Mouse (Mus musculus) testis, postnatal 14 days (tissue): Measurements from ENCODE around the gene Ptprg.

ENCODE experiments used
- DNase-seq: peaks from one replicate; pipeline ENCODE4 v3.0.0; 2021; ENCODE audit warnings: low spot score

Ptprg gene

DNA sequence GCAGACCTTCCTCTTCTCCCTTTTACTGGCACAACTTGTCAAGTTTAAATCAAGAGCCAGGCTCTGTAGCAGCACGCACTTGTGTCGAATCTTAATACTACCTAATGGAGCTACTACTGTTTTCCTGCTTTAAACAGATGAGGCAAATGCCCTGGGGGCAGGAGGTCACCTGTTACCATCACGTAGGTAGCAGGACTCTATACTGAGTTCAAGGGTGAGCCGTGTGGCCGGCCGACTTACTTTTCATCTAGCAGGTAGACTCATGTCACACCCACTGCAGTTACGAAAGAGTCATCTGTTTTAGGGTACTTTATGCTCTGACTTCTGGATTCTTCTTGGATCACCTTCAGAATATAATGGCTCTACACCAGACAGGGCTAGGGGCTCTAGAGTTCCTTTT is 66.3 kb downstream of the Ptprg start:
- no peak for DNase-seq

DNA sequence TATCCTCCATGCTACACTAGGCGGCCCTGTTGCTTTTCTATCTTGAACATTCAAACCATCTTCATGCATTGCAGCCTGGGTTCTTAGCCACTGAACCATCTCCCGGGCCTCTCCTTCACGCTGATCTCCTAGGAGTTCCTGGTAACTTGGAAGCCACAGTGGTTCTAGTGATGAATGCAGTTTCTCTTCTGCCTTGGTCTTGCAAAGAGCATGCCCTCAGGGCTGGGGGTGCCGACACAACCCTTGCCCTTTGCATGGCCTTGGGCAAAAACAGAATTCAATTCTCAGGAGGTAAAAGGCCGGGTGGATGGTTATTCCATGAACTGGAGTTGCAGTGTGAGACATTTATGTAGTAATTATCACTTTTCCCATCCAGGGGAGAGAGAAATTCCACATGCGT is 67.0 kb downstream of the Ptprg start:
- DNase-seq: no peak

DNA sequence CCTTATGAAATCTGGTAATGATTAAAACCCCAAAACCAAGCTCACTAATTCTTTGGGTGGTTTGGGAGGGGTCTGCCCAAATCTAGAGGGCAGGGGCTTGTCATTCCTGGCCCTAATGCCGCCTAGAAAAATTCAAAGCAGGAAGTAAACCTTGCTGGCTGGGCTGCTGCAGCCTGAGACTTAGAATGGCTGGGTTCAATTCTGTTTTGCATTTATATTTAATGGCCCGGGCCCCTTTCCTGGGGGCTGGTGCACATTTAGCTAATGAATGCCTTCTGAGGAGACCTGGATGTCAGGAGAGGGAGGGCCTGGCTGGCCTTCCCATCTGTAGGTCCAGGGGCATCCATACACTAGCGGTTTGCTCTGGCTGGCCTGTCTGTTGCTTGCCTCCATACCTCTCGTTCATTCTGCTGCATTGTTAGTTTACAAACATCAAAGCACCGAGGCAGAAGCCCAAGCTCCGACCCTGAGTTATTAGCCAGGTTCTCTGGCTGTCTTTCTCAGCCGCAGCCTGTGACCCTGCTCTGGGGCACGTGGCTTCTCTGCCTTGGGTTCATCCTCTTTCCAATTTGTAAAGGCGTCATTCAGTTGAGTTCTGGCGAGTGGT is 67.7 kb downstream of the Ptprg start:
- no peak for DNase-seq

DNA sequence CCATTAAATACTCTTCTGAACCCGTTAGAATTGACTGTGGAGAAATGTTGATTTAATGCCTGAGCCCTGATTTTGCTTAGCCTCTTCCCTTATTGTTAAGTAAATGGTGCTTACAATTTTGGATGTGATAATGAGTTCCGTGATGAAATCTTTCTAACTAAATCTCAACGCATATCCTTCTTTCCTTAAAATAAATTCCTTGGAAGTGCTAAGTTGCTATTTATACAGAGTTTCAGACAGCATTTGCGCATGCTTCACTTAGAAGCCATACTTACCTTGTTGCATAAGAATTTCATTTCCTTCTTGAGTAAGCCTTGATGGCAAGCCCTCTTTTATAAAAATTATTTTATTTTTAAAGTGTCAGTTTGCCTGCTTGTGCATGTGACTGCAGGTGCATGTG is 70.2 kb downstream of the Ptprg start:
- no peak for DNase-seq

DNA sequence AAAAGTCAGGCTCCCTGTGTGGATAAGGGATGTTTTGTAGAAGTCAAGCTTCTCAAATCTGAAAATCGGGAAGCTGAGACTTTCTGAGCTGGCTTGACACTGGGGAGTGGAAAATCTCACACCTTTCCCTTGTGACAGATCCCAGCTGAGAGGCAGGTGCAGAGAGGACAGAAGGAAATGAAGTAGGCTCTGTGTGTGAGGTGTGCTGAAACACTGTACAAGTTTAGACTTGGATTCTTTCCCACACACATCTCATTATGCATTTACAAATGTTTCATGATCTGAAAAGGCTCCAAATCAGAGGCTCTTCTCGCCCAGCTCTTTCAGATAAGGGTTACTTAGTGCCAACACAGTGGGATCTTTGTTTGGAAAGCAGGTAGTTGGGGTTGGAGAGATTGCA is 77.4 kb downstream of the Ptprg start:
- no peak for DNase-seq

DNA sequence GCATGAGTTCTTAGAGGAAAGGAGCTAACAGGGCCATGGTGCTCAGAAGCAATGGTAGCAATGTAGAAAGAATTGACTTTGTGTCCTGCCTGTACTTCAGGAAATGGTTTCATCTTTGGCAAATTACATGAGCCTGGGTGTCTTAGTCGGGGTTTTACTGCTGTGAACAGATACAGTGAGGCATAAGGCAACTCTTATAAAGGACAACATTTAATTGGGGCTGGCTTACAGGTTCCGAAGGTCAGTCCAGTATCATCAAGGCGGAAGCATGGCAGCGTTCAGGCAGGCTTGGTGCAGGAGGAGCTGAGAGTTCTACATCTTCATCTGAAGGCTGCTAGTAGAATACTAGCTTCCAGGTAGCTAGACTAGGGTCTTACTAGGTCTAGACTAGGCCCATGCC is 78.2 kb downstream of the Ptprg start:
- DNase-seq: no peak

DNA sequence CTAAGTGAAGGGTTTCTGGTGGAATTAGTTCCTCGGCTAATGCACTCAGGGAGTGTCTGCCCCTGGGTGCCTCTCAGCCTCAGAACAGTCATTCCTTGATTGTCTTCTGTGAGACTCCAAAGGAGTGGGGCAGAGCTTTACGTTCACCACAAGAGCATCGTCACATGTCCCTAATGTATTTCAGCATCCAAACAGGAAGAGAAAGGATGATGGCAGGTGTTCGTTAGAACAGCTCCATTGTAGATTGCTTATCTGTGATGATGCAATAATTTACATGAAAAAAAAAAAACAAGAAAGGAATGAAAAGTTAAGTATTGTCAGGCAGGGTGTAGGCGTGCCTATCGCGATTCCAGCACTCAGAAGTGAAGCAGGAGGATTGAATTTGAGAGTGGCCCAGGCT is 84.3 kb downstream of the Ptprg start:
- no peak for DNase-seq

DNA sequence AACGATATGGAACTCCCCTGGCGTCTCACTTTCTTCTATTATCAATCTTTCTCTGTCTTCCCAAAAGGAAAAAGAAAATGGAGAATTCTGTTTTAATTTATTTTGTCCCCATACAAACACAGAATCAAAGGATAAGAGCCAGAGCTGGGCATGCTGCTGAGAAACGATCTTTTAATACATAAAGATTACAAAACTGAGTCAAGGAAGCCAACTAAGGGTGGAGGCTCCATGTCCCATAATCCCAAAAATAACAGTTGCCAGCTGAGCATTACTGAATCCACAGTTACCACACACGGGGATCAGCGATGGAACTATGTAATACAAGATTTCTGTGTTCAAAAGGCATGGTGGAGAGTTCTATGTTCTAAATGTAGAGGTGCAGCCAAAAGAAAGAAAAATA is 86.0 kb downstream of the Ptprg start:
- no peak for DNase-seq

DNA sequence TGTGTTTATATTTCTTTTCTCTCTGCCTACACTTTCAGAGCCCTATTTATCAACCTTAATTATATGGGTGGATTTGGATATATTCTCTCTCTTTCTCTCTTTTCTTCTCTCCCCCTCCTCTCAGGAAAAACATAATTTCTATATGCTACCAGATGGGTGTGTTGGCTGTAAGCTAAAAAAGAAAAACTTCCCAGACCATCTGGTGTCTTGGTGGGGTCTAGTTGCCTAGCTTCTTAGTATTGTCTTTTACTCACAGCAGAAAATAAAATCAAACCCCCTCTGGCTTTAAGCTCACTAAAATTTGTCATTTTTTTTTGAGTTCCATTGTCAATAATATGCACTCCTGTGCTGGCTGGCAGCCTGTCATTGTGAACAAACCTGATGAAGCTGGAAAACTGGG is 87.0 kb downstream of the Ptprg start:
- DNase-seq: no peak

DNA sequence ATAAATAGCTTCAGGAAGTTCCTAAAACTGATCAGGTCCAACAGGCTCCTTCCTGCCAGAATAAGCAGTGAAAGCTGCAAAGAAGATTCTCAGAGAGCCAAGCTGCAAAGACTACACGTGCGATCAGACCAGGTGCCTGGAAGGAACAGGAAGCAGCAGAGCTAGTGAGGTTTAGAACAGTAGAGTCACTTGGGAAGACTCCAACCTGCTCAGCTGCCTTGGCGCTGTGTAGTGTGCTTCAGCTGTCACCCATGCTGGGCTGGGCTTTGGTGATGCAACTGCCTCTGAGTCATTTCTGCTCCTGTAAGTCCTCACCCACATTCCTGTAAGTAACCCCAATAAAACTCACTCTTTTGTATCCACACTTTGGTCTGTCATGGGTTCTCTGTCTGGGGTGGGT is 87.7 kb downstream of the Ptprg start:
- no peak for DNase-seq

DNA sequence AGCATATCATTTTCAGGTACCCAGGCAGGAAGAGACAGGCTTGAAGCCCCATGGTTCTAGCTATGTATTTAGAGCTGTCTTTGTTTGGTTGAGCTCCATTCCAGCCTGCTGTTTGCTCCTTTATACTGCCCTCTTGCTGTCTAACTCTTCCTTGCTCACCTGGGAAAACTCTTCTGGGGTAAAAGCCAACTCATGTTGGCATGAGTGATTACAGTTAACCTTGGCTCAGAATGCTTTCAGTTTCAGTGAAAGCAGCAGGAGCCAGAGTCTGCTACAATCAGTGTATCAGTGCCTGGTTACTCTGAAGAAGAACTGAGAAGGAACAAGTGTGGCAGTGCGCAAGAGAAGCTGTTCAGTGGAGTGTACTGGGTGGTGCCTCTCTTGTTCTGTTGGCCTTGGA is 89.6 kb downstream of the Ptprg start:
- peak; percentile 28 for DNase-seq

DNA sequence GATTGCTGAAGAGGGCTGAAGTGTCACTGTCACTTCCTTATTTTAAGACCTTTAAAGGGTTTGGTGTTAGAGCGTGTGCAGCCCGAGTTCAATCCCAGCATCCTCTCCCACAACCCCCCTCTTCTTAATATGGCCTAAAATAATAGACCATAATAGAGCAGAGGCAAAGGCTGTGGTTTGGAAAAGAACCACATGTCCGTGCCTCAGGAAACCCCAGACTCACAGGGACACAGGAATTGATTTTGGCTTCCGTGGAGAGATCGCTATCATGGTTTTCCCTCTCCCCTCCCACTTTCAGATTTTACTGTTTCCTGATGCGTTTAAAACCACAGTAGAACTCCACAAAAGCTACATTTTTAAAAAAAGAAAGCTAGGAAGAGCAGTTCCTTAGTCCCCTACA is 104.0 kb downstream of the Ptprg start:
- no peak for DNase-seq

DNA sequence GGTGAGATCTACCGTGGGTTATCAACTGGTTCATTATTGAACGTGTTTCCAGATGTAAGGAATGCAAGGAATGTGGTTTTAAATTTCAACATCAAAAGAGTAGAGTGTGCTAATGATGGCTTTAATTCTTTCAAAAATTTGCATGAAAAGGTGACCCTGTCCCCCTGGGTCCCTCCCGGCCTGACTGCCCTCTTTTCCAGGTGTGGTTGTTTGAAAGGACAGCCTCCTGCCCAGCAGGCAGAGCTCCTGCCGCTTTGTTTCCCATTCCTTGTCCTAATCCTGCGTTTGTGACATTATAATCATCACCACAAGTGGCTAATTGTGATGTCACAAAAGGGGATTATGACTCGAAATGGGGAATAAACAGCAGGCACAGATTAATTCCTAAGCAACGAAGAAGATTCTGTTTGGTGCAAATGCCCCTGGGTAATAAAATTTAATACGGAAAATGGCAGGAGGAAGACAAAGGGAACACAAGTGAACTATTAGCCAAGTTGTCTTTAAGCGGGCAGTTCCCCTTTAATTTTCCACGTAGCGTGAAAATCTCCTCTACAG is 110.4 kb downstream of the Ptprg start:
- no peak for DNase-seq

DNA sequence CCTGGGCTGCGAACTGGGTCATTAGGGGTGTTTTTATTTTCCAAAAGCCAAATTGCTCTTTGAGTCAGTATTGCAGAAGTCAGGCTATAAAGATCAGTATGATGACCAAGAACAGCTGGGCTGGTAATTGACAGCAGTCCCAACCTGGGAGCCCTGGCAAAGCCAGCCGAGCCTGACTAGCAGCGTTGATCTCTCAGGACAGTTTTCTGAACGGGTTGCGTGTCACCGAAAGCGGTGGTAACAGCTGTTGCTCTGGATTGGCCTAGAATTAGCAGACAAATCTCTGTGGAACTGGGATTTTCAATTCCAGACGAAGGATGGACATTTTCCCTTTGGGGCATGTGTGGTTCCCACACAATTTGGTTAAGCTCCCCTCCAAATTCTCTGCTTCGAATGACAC is 111.0 kb downstream of the Ptprg start:
- DNase-seq: no peak

DNA sequence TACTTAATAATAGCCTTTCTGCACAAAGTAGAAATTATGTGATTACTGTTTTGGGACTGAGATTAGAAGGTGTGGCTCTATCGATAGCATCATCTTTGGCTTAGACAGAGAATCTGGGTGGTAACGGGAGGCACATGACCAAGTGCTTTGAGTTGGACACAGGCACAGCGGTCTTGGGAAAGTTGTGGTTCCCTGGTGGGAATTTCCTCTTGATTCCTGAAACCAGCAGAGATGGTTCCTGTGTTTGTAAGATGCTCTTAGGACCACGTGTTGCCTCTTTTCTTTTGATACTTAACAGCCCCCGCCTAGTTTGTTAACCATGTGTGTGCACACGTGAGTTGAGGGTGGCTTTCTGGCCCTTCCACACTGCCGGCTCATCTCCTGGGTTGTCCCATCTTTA is 111.7 kb downstream of the Ptprg start:
- no peak for DNase-seq

DNA sequence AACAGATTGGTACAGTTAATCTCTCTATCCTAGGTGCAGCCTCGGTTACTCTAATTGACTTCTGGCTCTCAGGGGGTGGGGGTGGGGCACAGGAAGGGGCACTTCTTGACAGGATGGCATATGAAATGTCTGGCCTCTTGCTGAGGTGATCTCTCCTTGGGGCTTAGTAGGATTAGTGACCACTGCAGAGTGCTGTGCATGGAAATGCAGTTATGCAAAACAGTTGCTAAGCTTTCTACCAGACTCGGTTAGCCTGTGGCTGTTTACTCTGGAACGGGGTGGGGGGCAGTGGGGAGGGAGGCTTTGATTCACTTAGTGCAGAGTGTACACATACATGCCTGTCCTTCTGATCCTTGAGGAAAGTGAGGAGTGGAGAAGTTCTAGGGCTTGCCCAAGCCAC is 114.4 kb downstream of the Ptprg start:
- no peak for DNase-seq

DNA sequence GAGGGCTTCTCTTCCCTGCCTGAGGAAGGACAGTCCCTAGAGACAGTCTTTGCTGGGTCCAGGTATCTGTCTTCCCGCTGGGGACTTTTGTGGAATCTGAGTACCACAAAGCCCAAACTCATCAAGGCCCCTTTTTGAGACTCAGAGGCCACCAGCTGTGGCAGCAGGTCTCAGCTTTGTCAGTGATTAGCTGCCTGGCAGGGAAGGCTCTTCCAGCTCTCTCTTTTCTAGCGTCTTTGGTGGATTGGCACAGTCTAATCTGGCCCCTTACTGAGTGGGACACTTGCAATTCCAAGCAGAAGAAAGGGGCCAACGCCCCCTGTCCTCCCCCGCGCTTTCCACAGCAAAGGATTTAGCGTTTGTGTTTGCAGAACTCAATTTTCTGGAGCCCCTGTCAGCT is 117.5 kb downstream of the Ptprg start:
- DNase-seq: no peak

DNA sequence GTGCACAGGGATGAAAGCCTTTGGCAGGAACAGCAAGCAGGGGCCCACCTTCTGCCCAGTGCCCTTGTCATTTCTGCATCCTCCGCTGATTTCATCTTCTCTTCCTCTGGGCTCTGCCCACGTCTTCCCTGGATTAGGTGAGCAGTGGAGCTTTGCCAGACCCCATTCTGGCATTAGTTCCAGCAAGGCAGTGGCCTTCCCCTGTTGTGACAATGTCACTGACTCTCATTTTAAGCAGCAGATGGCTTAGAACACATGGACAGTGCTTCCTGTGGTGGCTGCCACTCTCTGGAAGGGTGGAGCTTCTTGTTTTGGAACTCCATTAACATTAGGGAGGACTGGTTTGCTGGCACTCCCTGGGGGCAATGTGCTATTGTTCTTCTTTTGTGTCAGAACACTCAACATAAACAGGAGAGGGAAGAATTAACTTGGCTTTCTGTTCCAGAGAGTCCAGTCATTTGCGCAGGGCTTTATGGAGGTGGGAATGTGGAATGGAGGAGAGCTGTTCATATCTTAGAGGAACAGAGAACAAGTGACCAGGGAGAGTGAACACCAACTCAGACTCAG is 119.7 kb downstream of the Ptprg start:
- no peak for DNase-seq

DNA sequence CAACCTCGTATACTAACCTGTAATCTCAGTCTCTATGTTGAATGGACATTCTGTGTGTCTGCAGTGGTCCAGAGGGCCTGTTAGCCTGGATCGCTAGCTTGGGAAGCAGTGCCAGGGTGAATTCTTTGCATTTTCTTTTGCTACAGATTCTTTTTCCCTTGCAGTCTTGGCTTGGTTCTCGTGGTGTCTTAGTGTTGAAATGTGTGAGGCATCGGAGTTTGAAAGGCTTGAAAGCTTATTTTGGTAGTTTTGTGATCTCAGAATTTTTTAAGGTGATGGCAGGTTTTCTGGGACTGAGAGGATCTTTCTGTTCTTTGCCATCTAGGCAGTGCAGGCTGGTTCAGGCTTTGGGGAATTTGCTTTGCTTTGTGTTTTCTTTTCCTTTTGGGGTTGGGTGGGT is 124.9 kb downstream of the Ptprg start:
- no peak for DNase-seq

DNA sequence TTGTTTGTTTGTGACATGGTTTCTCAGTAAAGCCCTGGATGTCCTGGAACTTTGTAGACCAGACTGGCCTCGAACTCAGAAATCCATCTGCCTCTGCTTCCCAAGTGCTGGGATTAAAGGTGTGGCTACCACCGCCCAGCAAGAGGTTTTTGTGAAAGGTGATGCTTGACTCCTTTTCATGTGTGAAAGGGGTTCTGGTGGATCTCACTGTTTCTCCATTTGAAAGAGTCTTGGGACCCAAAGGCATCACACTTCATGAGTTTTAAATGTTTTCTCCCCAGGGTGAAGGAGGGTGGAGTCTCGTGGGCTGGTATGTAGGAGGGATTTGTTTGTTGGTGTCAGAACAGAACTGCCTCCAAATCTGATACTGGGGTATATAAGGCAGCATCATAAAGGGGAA is 126.4 kb downstream of the Ptprg start:
- DNase-seq: no peak

DNA sequence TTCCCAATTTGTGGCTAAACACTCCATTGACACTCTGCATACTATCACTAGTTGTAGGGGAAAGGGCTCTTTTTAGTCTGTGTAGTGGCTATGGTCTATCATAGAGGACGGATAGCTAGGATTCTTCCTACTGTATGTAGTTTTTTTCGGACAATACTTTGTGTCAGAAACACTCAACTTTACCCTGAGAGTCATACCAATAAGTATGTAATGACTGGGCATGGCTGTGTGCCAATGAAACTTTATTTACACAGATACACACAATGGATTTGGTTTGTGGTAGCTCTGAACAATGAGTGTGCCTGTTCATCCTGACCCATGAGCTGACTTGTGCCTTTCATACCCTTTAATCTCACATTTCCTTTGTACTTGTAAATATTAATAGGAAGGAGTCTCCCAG is 127.3 kb downstream of the Ptprg start:
- DNase-seq: no peak

DNA sequence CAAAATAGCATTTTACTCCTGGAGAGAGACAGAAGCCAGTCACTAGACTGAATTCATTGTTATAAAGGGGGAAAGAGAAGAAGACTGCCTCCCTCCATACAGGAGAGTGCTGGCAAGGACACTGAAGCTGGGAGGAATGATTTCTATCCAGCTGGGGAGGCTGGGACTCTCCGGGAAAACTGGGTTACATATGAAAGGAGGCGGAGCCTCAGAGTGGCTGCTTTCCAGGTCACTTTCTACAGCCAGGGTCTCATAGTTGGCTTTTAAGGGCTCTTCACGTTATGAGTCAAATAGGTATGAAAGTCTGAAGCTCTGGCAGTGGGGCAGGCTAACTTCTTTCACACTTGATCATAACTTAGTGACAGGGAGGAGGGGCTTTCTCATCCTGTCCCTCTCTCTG is 129.1 kb downstream of the Ptprg start:
- no peak for DNase-seq

DNA sequence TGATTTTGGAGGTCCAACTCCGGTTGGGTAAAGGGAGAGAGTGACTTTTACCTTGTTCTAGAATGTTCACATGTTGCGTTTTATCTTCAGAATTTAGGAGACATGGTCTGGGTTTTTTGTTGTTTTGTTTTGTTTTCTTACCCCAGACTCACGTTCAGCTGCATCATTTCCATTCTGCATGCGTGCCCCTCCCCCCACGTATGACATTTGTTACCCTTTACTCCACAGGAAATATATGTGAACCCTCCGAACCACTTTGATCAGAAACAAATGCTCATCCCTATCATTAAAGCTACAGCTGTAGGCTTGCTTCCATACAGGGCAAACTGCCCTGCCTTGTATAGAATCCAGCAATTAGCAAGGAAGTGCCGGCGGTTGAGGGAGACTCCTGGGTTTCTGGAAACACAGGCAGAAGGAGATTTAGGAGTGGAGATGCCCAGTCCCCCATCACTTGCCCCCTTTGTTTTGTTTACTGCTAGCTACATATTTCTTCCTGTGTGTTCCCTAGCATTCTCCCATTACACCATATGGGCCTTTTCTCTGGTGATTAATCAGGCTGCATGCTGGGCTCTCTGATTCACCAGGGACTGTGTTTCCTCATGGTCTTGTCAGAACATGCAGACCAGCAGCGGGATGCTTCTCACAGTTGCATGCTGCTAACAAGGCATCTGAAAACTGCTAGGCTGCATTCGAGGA is 130.2 kb downstream of the Ptprg start:
- DNase-seq: no peak

DNA sequence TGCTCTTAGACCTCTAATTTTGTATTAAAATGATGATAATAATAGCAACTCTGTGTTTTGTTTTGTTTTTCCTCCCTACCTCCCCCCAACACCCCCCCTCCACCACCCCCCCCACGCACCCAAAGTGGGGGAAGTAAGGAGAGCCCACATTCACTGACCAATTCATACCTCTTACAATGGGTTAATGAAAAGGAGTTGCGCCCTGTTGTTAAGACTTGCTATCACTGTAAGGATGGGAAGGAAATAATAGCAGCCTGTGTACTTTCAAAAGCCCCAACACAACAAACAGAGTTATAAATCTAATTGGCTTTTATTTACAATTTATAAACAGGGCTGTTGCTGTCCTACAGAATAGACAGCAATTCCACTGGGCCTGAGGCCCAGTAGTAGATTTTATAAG is 130.8 kb downstream of the Ptprg start:
- no peak for DNase-seq
